Mouse (Mus musculus) frontal cortex, postnatal 25 days (tissue): ENCODE measurements at regions not wholly inside any gene's neighbourhood (a gene's known extent, or its start where the extent isn't known, plus 50 kb on each side); places are given as distances from the start of the nearest gene placed in this dataset.
A peak's percentile ranks its signal among the peaks of the same experiment; 100 is the strongest.

Experiments used
- DNase-seq, 2 experiments: peaks; one replicate each; pipeline ENCODE4 v3.0.0; 2022; ENCODE audit warnings: low spot score in 2 of 2

- no peak for DNase-seq
These were observed 106.3 kb downstream of the Cysltr2 start for GRCm38 (mm10) chr14:72942571-72942970.

GRCm38 (mm10) chr14:72939067-72939393 is 109.9 kb downstream of the Cysltr2 start:
- no peak for DNase-seq

GRCm38 (mm10) chr14:72938382-72939066 is 110.4 kb downstream of the Cysltr2 start:
- no peak for DNase-seq

- no peak for DNase-seq
These were observed 115.3 kb downstream of the Cysltr2 start for GRCm38 (mm10) chr14:72933598-72933997.

- no peak for DNase-seq
These were observed 116.6 kb downstream of the Cysltr2 start for GRCm38 (mm10) chr14:72932296-72932695.

- no peak for DNase-seq
These were observed 147.6 kb downstream of the Cysltr2 start for GRCm38 (mm10) chr14:72901171-72901926.

GRCm38 (mm10) chr14:72899630-72900029 is 149.3 kb downstream of the Cysltr2 start:
- no peak for DNase-seq

GRCm38 (mm10) chr14:72892316-72892715 is 156.6 kb downstream of the Cysltr2 start:
- DNase-seq = no peak

- DNase-seq = no peak
These were observed 159.3 kb downstream of the Cysltr2 start for GRCm38 (mm10) chr14:72889663-72890062.

- no peak for DNase-seq
These were observed 161.3 kb downstream of the Cysltr2 start for GRCm38 (mm10) chr14:72887470-72888071.

- no peak for DNase-seq
These were observed 162.0 kb downstream of the Cysltr2 start for GRCm38 (mm10) chr14:72886935-72887369.

- DNase-seq = no peak
These were observed 163.1 kb downstream of the Cysltr2 start for GRCm38 (mm10) chr14:72885824-72886223.

- DNase-seq = no peak
These were observed 164.4 kb downstream of the Cysltr2 start for GRCm38 (mm10) chr14:72884561-72884960.

- DNase-seq = no peak
These were observed 167.3 kb upstream of the Fndc3a start for GRCm38 (mm10) chr14:72877132-72877531.

GRCm38 (mm10) chr14:72873494-72873893 is 163.7 kb upstream of the Fndc3a start:
- DNase-seq = no peak

- peak; percentile 10 to 35 for DNase-seq
These were observed 159.5 kb upstream of the Fndc3a start for GRCm38 (mm10) chr14:72869188-72869749.

GRCm38 (mm10) chr14:72866896-72867295 is 157.1 kb upstream of the Fndc3a start:
- no peak for DNase-seq

GRCm38 (mm10) chr14:72865531-72865930 is 155.7 kb upstream of the Fndc3a start:
- DNase-seq = no peak

GRCm38 (mm10) chr14:72864792-72865191 is 155.0 kb upstream of the Fndc3a start:
- DNase-seq = no peak

- no peak for DNase-seq
These were observed 154.3 kb upstream of the Fndc3a start for GRCm38 (mm10) chr14:72864130-72864529.

GRCm38 (mm10) chr14:72862806-72863526 is 153.2 kb upstream of the Fndc3a start:
- DNase-seq = no peak

GRCm38 (mm10) chr14:72854226-72854625 is 144.4 kb upstream of the Fndc3a start:
- no peak for DNase-seq
